Mouse (Mus musculus) lung, postnatal 0 days (tissue): ENCODE measurements around the gene Ranbp3.

Experiments
- CTCF ChIP-seq: IDR thresholded peaks from 2 replicates; pipeline ENCODE4 v1.5.1; 2016; ENCODE audit warnings: antibody characterized with exemption, mild to moderate bottlenecking
- EP300 ChIP-seq: IDR thresholded peaks from 2 replicates; pipeline ENCODE4 v1.6.1; 2016; ENCODE audit warnings: antibody characterized with exemption, mild to moderate bottlenecking, control low read depth

DNA sequence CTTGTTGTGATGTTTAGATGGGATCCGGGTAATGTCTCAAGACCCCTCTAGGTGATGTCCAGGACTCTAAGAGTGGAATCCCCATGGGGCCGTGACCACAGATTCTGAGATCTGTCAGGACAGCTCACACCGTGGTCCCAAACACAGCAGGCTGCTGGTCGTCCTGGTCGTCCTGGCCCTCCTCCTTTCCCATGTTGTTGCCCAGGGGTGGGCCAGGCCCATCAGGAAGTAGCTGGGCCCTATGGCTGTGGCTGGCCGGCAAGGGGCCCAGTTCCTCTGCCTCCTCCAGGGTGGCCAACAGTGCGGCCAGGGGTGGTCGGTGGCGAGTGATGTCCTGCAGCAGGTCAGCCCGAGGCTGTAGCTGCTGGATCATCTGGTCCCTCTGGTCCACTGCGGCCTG lies 42.3 kb downstream of the Ranbp3 start:
- TF ChIP-seq CTCF (no peak), EP300 (no peak)
